Mouse (Mus musculus) adrenal gland, postnatal 4 days (tissue): ENCODE data around the gene Lim2. TPM values are rescaled to one million over a fixed set of nuclear protein-coding genes. Genes with fewer than 3 reads are reported as not detected.

Source experiments
- microRNA-seq: library from miRNA; unstranded; fragments of <30 nt; microRNA quantifications from one replicate; pipeline ENCODE4 v1.2.0, GENCODE M21; 2021
- total RNA-seq, 2 experiments: library from RNA; stranded (reverse); gene quantifications; 2 replicates each; pipeline ENCODE4 v1.2.3; 2021

Gene Lim2
- total RNA-seq, 2 experiments from 2014 or later = not detected

Small RNAs within 50 kb of the gene (microRNA-seq; reads per million reads assigned to microRNA genes)
- not detected for gene Mir7051

Other genes starting within 250 kb of the Lim2 start
- 10 to 100 TPM; 19.0 to 19.5 TPM for gene Zfp715, start 114.4 kb upstream of the Lim2 start, total RNA-seq
- gene Siglecf, start 76.3 kb upstream of the Lim2 start, total RNA-seq = under 1 TPM in 1 of 2 experiments, not detected in 1; 0.17 TPM
- gene Siglecg, start 19.5 kb upstream of the Lim2 start, total RNA-seq = under 1 TPM; 0.36 to 0.62 TPM
- under 1 TPM in 1 of 2 experiments, not detected in 1; 0.68 TPM for gene Nkg7, start 9.4 kb downstream of the Lim2 start, total RNA-seq
- not detected for gene Cldnd2, start 13.1 kb downstream of the Lim2 start, total RNA-seq
- 100 to 1,000 TPM; 378 to 458 TPM for gene Etfb, start 16.4 kb downstream of the Lim2 start, total RNA-seq
- 1 to 10 TPM; 2.1 to 2.7 TPM for gene Gm45233, start 16.5 kb downstream of the Lim2 start, total RNA-seq
- 1 to 10 TPM; 7.0 to 7.2 TPM for gene Vsig10l, start 35.5 kb downstream of the Lim2 start, total RNA-seq
- 1 to 10 TPM; 3.2 to 3.8 TPM for gene Iglon5, start 62.4 kb downstream of the Lim2 start, total RNA-seq
- not detected for gene 4931406B18Rik, start 78.3 kb downstream of the Lim2 start, total RNA-seq
- 1 to 10 TPM; 3.0 to 4.1 TPM for gene Cd33, start 116.8 kb downstream of the Lim2 start, total RNA-seq
- 1 to 10 TPM; 3.4 TPM for gene Zfp658, start 134.6 kb downstream of the Lim2 start, total RNA-seq
- gene Zfp719, start 151.9 kb downstream of the Lim2 start, total RNA-seq = 10 to 100 TPM; 17.6 to 18.9 TPM
- under 1 TPM; 0.22 to 0.28 TPM for gene Zfp819, start 179.5 kb downstream of the Lim2 start, total RNA-seq
- gene Ceacam18, start 207.0 kb downstream of the Lim2 start, total RNA-seq = under 1 TPM in 1 of 2 experiments, not detected in 1; 0.14 TPM
- gene Siglece, start 232.5 kb downstream of the Lim2 start, total RNA-seq = 1 to 10 TPM; 2.1 to 2.2 TPM
- 10 to 100 TPM; 12.0 to 12.6 TPM for gene Ctu1, start 244.3 kb downstream of the Lim2 start, total RNA-seq